ENCODE assay signal across 14 mouse cellular contexts in genomic region chr7:130678414-130678813, GRCm38 (mm10).
DNase-seq lines count a peak whose midpoint lies in the region; ATAC-seq and TF ChIP-seq lines count a peak whose summit lies in the region.
"Had no signal": no experiment of that assay in that cellular context is flagged by ENCODE, and none has a peak within 500 bp of the region (broad histone marks: within the 10 kb centered on the region; RNA-seq: fewer than 3 reads in every experiment).

No protein-coding gene starts in this region.

- H3K36me3 ChIP-seq in neural tube, embryonic 11.5 days (ENCODE audit: control insufficient read depth, insufficient read depth, low read length): no peaks in the 10 kb centered on the region
- H3K36me3 ChIP-seq in heart, adult 2 months (ENCODE audit: control insufficient read depth, insufficient read depth, low read length): peaks cover 11% of the 10 kb centered on the region
- no peaks in the 10 kb centered on the region for H3K36me3 ChIP-seq in hindbrain, embryonic 13.5 days
- H3K36me3 ChIP-seq: stomach, embryonic 15.5 days had no signal

- H3K4me2 ChIP-seq in neural tube, embryonic 11.5 days (ENCODE audit: low read depth): no peak overlapping the region
- no peak overlapping the region for H3K4me2 ChIP-seq in hindbrain, embryonic 13.5 days
- H3K4me2 ChIP-seq: intestine, embryonic 15.5 days; stomach, embryonic 15.5 days had no signal

- intact Hi-C loops in heart, adult 2 months (cut with DNase I): loop anchor here (5.0 kb wide), 1 partner anchor 39 kb away; no protein-coding TSS in a partner anchor

- no peak overlapping the region for H3K9ac ChIP-seq in neural tube, embryonic 11.5 days (ENCODE audit: low read length)
- 0 out of 2 replicates have a peak overlapping the region, but pooled peaks have one; percentile 10 for H3K9ac ChIP-seq in heart, adult 2 months (ENCODE audit: low read depth, low read length)
- no peak overlapping the region for H3K9ac ChIP-seq in hindbrain, embryonic 13.5 days
- H3K9ac ChIP-seq: intestine, embryonic 15.5 days; liver, embryonic 14.5 days; stomach, embryonic 15.5 days had no signal

- 94% methylated on average over 6 of the region's 6 CpGs for WGBS in neural tube, embryonic 11.5 days
- WGBS in heart, adult 2 months: 51% methylated on average over 6 of the region's 6 CpGs
- WGBS in hindbrain, embryonic 13.5 days: 90% methylated on average over 6 of the region's 6 CpGs

- TF ChIP-seq CTCF in heart, adult 2 months (IDR thresholded peaks at IDR 0.05): no peak

- DNase-seq in neural tube, embryonic 11.5 days (ENCODE audit: low spot score): no peak
- no peak for DNase-seq in neural tube, embryonic 10.5 days (ENCODE audit: extremely low spot score, low spot score)
- peak; percentile 63 to 83 for DNase-seq in heart, adult 2 months
- DNase-seq in natural killer cell, adult 2 months (ENCODE audit: low spot score in 2 of 2): no peak
- DNase-seq in ovary, adult 18-20 months (ENCODE audit: low spot score): no peak
- DNase-seq in frontal cortex, postnatal 36 days (ENCODE audit: low spot score in 2 of 2): no peak
- DNase-seq: cerebellum, adult 11-12 months; thymus, postnatal 4 days had no signal

- H3K4me1 ChIP-seq in neural tube, embryonic 11.5 days (ENCODE audit: control insufficient read depth, insufficient read depth, low read length): peaks cover 9% of the 10 kb centered on the region; the same call in 1 of the 2 replicates
- peaks cover 14% of the 10 kb centered on the region for H3K4me1 ChIP-seq in heart, adult 2 months (ENCODE audit: control insufficient read depth, insufficient read depth, low read length)
- peaks cover 33% of the 10 kb centered on the region for H3K4me1 ChIP-seq in hindbrain, embryonic 13.5 days (replicated peaks)
- H3K4me1 ChIP-seq: stomach, embryonic 15.5 days had no signal

- no peaks in the 10 kb centered on the region for H3K9me3 ChIP-seq in neural tube, embryonic 11.5 days (ENCODE audit: control insufficient read depth, low read length)
- no peaks in the 10 kb centered on the region for H3K9me3 ChIP-seq in hindbrain, embryonic 13.5 days
- H3K9me3 ChIP-seq: intestine, embryonic 15.5 days; stomach, embryonic 15.5 days had no signal

- no peak for TF ChIP-seq POLR2A in heart, adult 2 months (IDR thresholded peaks at IDR 0.05; ENCODE audit: insufficient read depth, low read depth, low read length)

- no peaks in the 10 kb centered on the region for H3K27me3 ChIP-seq in neural tube, embryonic 11.5 days (ENCODE audit: control insufficient read depth, insufficient read depth, low read length)
- no peaks in the 10 kb centered on the region for H3K27me3 ChIP-seq in heart, adult 2 months (ENCODE audit: control insufficient read depth, insufficient read depth, low read length)
- no peaks in the 10 kb centered on the region for H3K27me3 ChIP-seq in hindbrain, embryonic 13.5 days
- H3K27me3 ChIP-seq: intestine, embryonic 15.5 days; stomach, embryonic 15.5 days had no signal

- H3K4me3 ChIP-seq in neural tube, embryonic 11.5 days (ENCODE audit: low read depth, low read length): no peak overlapping the region
- no peak overlapping the region for H3K4me3 ChIP-seq in heart, adult 2 months
- no peak overlapping the region for H3K4me3 ChIP-seq in hindbrain, embryonic 13.5 days
- H3K4me3 ChIP-seq: forebrain, embryonic 10.5 days; intestine, embryonic 15.5 days; stomach, embryonic 15.5 days had no signal

- no peak for ATAC-seq in neural tube, embryonic 11.5 days (ENCODE audit: insufficient read depth, low FRiP score, low TSS enrichment)
- ATAC-seq in hindbrain, embryonic 13.5 days (ENCODE audit: low FRiP score): no peak
- ATAC-seq: intestine, embryonic 15.5 days had no signal

- peak; percentile 82 for TF ChIP-seq EP300 in heart, adult 2 months (IDR thresholded peaks at IDR 0.05; ENCODE audit: insufficient read depth, low read depth, low read length)

- peaks cover 1% of the 10 kb centered on the region; the same call in 1 of the 2 replicates for H3K79me2 ChIP-seq in heart, adult 2 months (replicated peaks; ENCODE audit: control insufficient read depth, insufficient read depth, low read length)

- H3K27ac ChIP-seq in neural tube, embryonic 11.5 days (ENCODE audit: low read depth, low read length): peak overlapping the region; percentile 67; the same call in 1 of the 2 replicates
- H3K27ac ChIP-seq in heart, adult 2 months: peak overlapping the region; percentile 71
- peak overlapping the region; percentile 81; the same call in 1 of the 2 replicates for H3K27ac ChIP-seq in hindbrain, embryonic 13.5 days
- H3K27ac ChIP-seq: forebrain, embryonic 10.5 days; intestine, embryonic 15.5 days; liver, embryonic 14.5 days; macrophage; stomach, embryonic 15.5 days had no signal

Comparison
In these comparisons a context has a peak if more than half of its experiments do, and no peak if none do; other contexts are left out.
1. DNase-seq: peak in heart, adult 2 months (2 of 2); none in neural tube, embryonic 11.5 days (single experiment), neural tube, embryonic 10.5 days (single experiment), natural killer cell, adult 2 months (0 of 2), ovary, adult 18-20 months (single experiment) and frontal cortex, postnatal 36 days (0 of 2).
2. Peak in every context shown above with its lines, with median percentiles within 50 percentile points of each other: H3K27ac ChIP-seq.